Mouse (Mus musculus) myocyte (in vitro differentiated cells): Measurements from ENCODE around the gene Hsd17b6.

Experiments
- E2F4 ChIP-seq: IDR thresholded peaks from one replicate; pipeline ENCODE4 v1.6.1; 2011; ENCODE audit warnings: mild to moderate bottlenecking, control low read depth, moderate library complexity; ENCODE audit not compliant: insufficient read depth
- MYOD1 ChIP-seq, 3 experiments: IDR thresholded peaks; one replicate each; pipeline ENCODE4 v1.6.1; 2011; ENCODE audit warnings: control low read depth in 2 of 3, low read depth in 2 of 3, mild to moderate bottlenecking in 2 of 3, moderate library complexity in 1 of 3; ENCODE audit not compliant: insufficient read length in 2 of 3, control insufficient read depth in 1 of 3
- POLR2A ChIP-seq: IDR thresholded peaks from one replicate; pipeline ENCODE4 v1.6.1; 2011; ENCODE audit warnings: low read depth, mild to moderate bottlenecking, control low read depth, moderate library complexity; ENCODE audit not compliant: insufficient read length
- POLR2AphosphoS2 ChIP-seq: IDR thresholded peaks from one replicate; pipeline ENCODE4 v1.6.1; 2011; ENCODE audit warnings: low read depth, control low read depth; ENCODE audit not compliant: insufficient read length
- TCF12 ChIP-seq: IDR thresholded peaks from one replicate; pipeline ENCODE4 v1.6.1; 2011; ENCODE audit warnings: mild to moderate bottlenecking, control low read depth; ENCODE audit not compliant: poor library complexity, insufficient read depth, severe bottlenecking
- USF1 ChIP-seq: IDR thresholded peaks from one replicate; pipeline ENCODE4 v1.6.1; 2011; ENCODE audit warnings: low read depth, mild to moderate bottlenecking, control low read depth, moderate library complexity

DNA sequence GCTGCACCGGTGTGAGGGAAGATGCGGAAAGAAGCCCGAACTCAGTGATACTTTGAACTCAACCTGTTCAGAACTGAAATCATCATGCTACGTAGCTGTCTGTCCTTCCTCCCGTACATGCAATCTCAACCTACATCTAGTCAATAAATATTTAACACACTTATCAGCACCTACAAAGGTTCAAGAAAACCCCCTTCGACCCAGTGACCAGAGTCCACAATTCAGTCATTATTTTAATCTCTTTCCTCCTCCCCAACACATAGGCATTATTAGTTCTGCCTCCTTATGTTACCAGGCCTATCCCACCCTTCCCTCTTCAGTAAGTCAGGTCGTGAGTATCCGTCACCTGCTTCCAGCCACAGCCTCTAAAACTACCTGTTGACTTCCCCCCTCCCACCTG is 1.9 kb downstream of the Hsd17b6 start:
- no peak for TF ChIP-seq POLR2A
- TF ChIP-seq USF1: no peak
- no peak for TF ChIP-seq TCF12
- TF ChIP-seq E2F4: no peak
- TF ChIP-seq POLR2AphosphoS2: no peak
- TF ChIP-seq MYOD1 (IDR thresholded peaks at IDR 0.05; ENCODE audit: control insufficient read depth in 1 of 3, insufficient read length in 2 of 3, low read depth in 2 of 3): no peak
